Mouse (Mus musculus) heart, adult 2 months (tissue): ENCODE measurements around the gene Blmh. TPM values are rescaled to one million over a fixed set of nuclear protein-coding genes. Genes with fewer than 3 reads are reported as not detected.
A peak's percentile ranks its signal among the peaks of the same experiment; 100 is the strongest.

Source experiments
- DNase-seq, 2 experiments: peaks; one replicate each; pipeline ENCODE4 v3.0.0; 2021
- H3K27ac ChIP-seq: fragments of 200-600 bp; 2 replicates; pipeline ENCODE4 v1.8.1; 2022
- H3K27me3 ChIP-seq: fragments of 200-500 bp; 2 replicates; pipeline ENCODE4 v1.6.1; 2012; ENCODE audit warnings: mild to moderate bottlenecking, low read length, inconsistent platforms, mixed read lengths; ENCODE audit not compliant: control insufficient read depth, insufficient read depth
- H3K36me3 ChIP-seq: fragments of 200-500 bp; 2 replicates; pipeline ENCODE4 v1.6.1; 2012; ENCODE audit warnings: low read length, inconsistent platforms; ENCODE audit not compliant: control insufficient read depth, insufficient read depth
- H3K4me1 ChIP-seq: fragments of 200-500 bp; 2 replicates; pipeline ENCODE4 v1.6.1; 2011; ENCODE audit warnings: low read length; ENCODE audit not compliant: control insufficient read depth, insufficient read depth
- H3K4me3 ChIP-seq: fragments of 200-600 bp; 2 replicates; pipeline ENCODE4 v1.8.1; 2022
- H3K79me2 ChIP-seq: fragments of 200-500 bp; replicated peaks from 2 replicates; pipeline ENCODE4 v1.6.1; 2012; ENCODE audit warnings: mild to moderate bottlenecking, inconsistent platforms, low read length, moderate library complexity, mixed read lengths; ENCODE audit not compliant: control insufficient read depth, insufficient read depth
- H3K9ac ChIP-seq: fragments of 200-500 bp; 2 replicates; pipeline ENCODE4 v1.6.1; 2012; ENCODE audit warnings: low read depth, mild to moderate bottlenecking, control low read depth, inconsistent platforms, low read length, mixed read lengths
- CTCF ChIP-seq: fragments of 200-600 bp; IDR thresholded peaks from 2 replicates; pipeline ENCODE4 v1.8.1; 2022; ENCODE audit warnings: antibody characterized with exemption, mild to moderate bottlenecking, moderate library complexity
- EP300 ChIP-seq: fragments of 200-500 bp; IDR thresholded peaks from 2 replicates; pipeline ENCODE4 v1.6.1; 2011; ENCODE audit warnings: low read depth, low read length, control low read depth; ENCODE audit not compliant: insufficient read depth
- POLR2A ChIP-seq: fragments of 200-500 bp; IDR thresholded peaks from 2 replicates; pipeline ENCODE4 v1.6.1; 2011; ENCODE audit warnings: mild to moderate bottlenecking, low read depth, low read length, control low read depth; ENCODE audit not compliant: insufficient read depth
- WGBS: fragments of 180-500 bp; shearing (Covaris S2); methylation state at CpG from one replicate; pipeline ENCODE4 v1.1.7; 2018; 5-methylcytosine and 5-hydroxymethylcytosine counted together
- intact Hi-C: fragments of 180-260 bp; cut with DNase I; formaldehyde crosslinking; loops from one replicate; pipeline ENCODE4 v1.15.1; 2025
- polyA plus RNA-seq: library from polyadenylated mRNA; depleted of rRNA; stranded (reverse); fragments of >200 nt; gene quantifications from 2 replicates; pipeline ENCODE4 v1.2.3, GENCODE M21; 2012
- total RNA-seq, 2 experiments: library from RNA; stranded (reverse); gene quantifications; 2 replicates each; pipeline ENCODE4 v1.2.3; 2021

Blmh gene
- total and polyA plus RNA-seq, 3 experiments = 12.9 to 32.7 (median 27.6) TPM

DNA sequence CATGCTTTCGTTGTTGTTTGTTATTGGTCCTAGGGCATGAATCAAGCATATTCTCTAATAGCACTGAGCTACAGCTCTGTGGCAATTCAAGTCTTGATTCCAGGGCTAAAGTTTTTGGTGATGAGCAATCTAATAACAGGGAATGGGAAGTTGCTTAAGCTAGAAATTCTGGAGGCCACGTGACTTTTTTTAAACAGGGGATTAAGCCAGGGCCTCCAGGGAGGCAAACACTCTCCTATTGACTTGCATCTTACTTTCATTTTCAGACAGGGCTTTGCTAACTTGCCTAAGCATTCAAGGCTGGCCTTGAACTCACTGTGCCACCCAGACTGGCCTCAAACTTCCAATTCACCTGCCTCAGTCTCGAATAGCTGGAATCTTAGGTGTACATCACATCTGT lies 26.7 kb upstream of the Blmh start:
- peak overlapping the region; percentile 29; the same call in 1 of the 2 replicates for H3K27ac ChIP-seq
- DNase-seq = no peak
- H3K79me2 ChIP-seq = no peaks in the 10 kb centered on the region
- intact Hi-C loops = no loop called here
- 44% methylated on average over 3 of the region's 3 CpGs for WGBS
- TF ChIP-seq POLR2A (no peak), EP300 (no peak), CTCF (no peak)
- no peaks in the 10 kb centered on the region for H3K27me3 ChIP-seq
- peaks cover 14% of the 10 kb centered on the region for H3K4me1 ChIP-seq
- H3K36me3 ChIP-seq = no peaks in the 10 kb centered on the region; the same call in 1 of the 2 replicates
- H3K4me3 ChIP-seq = no peak overlapping the region
- H3K9ac ChIP-seq = no peak overlapping the region

DNA sequence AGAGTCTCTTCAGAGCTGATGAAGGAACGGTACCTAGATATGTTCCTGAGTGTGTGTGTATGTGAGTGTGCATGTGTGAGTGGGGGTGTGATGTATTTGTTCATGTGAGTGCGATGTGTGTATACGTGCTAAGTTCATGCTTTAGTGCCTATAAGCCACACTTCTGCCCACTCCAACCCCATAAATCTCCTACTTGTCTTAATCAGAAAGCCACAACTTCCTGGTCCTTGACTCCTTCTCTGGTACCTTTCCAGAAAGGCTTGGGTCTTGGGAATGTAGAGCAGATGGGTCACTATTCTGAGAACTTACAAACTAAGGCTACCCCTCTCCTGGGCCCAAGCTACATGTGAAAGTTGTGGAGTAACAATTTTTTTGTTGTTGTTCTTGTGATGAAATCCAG lies 25.9 kb upstream of the Blmh start:
- TF ChIP-seq POLR2A (no peak), EP300 (no peak), CTCF (no peak)
- intact Hi-C loops = no loop called here
- WGBS = 91% methylated on average over 3 of the region's 3 CpGs
- no peaks in the 10 kb centered on the region for H3K27me3 ChIP-seq
- no peak overlapping the region for H3K9ac ChIP-seq
- no peak overlapping the region for H3K27ac ChIP-seq
- H3K4me3 ChIP-seq = no peak overlapping the region
- peaks cover 10% of the 10 kb centered on the region for H3K4me1 ChIP-seq
- no peaks in the 10 kb centered on the region for H3K79me2 ChIP-seq
- no peak for DNase-seq
- no peaks in the 10 kb centered on the region; the same call in 1 of the 2 replicates for H3K36me3 ChIP-seq

DNA sequence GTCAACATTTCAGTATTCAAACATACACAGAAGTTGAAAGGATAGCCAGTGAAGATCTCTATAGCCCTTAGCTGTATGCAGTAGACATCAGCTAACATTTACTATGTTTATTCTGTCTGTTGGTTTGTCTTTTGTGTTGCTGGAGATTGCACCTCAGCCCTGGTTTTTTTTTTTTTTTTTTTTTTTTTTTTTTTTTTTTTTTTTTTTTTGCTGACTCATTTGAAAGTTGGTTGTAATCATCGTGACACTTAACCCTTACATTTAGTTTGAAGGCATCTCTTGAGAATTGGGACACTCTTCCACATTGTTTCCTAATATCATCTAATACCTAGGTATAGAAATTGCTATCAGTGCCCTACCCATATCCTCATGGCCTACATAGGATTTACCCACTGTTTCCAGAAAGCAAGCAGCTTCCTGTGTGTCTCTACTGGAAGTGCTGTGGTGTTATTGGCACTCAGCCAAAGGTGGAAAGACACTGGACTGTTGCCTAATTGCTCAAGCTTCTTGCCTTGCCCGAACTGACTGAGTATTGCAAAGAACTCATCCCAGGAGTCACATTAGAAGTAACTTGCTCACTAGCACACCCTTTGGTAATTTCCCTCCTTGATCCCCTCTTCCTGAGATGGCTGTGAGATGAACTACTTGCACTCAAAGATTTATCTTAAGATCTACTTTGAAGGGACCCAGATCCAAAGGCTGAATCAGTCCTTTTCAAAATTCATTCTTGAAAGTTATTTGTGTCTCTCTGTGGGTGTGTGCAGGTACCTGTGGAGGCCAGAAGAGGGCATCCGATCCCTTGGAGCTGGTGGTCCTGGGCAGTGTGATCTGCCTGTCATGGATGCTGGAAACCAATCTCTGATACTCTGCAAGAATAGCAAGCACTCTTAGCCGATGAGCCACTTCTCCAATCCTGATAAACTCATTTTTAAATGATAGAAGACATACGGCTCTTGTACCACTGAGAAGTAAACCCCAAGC lies 24.6 kb upstream of the Blmh start:
- Histone ChIP-seq H3K4me1 (peaks cover 5% of the 10 kb centered on the region), H3K27me3 (no peaks in the 10 kb centered on the region), H3K9ac (no peak overlapping the region), H3K36me3 (no peaks in the 10 kb centered on the region; the same call in 1 of the 2 replicates), H3K27ac (no peak overlapping the region), H3K4me3 (no peak overlapping the region), H3K79me2 (no peaks in the 10 kb centered on the region)
- intact Hi-C loops = loop anchor here (2.0 kb wide), 1 partner anchor 45 kb away; no protein-coding TSS in a partner anchor
- no peak for TF ChIP-seq EP300
- no peak for TF ChIP-seq POLR2A
- TF ChIP-seq CTCF = peak; percentile 65
- 44% methylated on average over 5 of the region's 5 CpGs for WGBS
- DNase-seq = peak in 1 of 2 experiments; percentile 26

DNA sequence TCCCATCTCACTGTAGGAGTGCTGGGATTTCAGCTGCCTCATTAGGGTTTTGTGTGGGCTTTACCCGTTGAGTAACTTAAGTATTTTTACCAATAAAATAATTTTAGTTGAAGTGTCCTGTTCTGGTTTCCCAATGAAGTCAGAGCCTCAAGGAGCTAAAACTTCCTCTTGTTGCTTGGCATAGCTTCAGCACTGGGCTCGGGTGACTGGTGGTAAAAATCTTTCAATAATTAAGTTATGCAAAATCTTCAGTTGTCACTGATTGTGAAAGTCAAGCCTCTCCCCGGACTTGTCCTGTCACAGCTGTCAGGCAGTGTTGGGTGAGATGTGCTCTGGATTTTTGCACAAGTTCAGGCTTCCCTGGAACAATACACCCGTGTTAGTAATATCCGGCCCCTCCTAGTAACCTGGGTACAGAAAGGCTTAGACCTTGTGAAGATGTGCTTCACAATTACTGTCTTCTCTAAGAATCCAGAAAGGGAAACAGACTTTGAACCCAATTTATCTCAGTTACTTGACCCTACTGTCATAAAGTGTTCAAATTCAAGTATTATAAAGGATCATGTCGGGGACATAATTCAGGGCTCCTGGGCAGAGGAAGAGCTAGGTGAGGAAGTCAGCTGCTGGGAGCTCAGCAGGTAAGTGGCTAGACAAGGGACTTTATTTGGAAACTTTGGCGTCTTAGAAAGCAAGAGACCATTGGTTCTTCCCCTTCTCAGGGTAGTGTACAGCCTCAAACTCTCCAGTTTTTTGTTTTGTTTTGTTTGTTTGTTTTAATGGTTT lies 22.8 kb upstream of the Blmh start, which contains the start of gene Tmigd1:
TSS of gene Tmigd1 (plus strand) at position 581 of the 783 bp plus-strand sequence.
- Histone ChIP-seq H3K9ac (no peak within 1 kb of the TSS), H3K27ac (no peak within 1 kb of the TSS), H3K4me1 (peaks cover 5% of the 10 kb centered on the region), H3K4me3 (no peak within 1 kb of the TSS), H3K36me3 (no peaks in the 10 kb centered on the region; the same call in 1 of the 2 replicates), H3K27me3 (no peaks in the 10 kb centered on the region), H3K79me2 (no peaks in the 10 kb centered on the region)
- DNase-seq = no peak
- TF ChIP-seq CTCF (no peak), POLR2A (no peak), EP300 (no peak)
- 67% methylated on average over 7 of the region's 7 CpGs for WGBS
- intact Hi-C loops = loop anchor here (2.0 kb wide), 1 partner anchor 43 kb away; no protein-coding TSS in a partner anchor

DNA sequence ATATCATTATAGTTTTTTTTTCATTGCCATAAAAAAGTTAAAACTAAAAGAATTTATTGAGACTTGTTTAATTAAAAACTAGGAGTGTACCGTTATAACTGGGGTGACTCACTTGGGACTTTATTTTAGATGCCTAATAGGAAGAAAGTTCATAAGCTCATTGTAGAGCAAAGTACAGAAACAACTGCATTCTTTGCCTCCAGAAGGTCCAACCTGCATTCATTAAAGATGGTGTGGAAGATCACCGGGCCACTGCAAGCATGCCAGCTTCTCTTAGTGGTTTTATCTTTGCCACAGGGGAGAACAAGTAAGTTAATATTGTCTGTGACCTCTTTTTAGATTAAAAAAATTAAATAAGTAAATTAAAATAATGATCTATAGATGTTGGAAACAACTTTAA lies 20.3 kb upstream of the Blmh start:
- no peaks in the 10 kb centered on the region; the same call in 1 of the 2 replicates for H3K36me3 ChIP-seq
- 84% methylated on average over 2 of the region's 2 CpGs for WGBS
- no peaks in the 10 kb centered on the region for H3K27me3 ChIP-seq
- no peak overlapping the region for H3K9ac ChIP-seq
- no peak overlapping the region for H3K4me3 ChIP-seq
- DNase-seq = no peak
- TF ChIP-seq EP300 (no peak), CTCF (no peak), POLR2A (no peak)
- H3K4me1 ChIP-seq = peaks cover 4% of the 10 kb centered on the region
- H3K27ac ChIP-seq = no peak overlapping the region
- no peaks in the 10 kb centered on the region for H3K79me2 ChIP-seq
- intact Hi-C loops = no loop called here
